Mouse (Mus musculus) midbrain, embryonic 10.5 days (tissue): ENCODE measurements around the gene Gm5415. TPM values are rescaled to one million over a fixed set of nuclear protein-coding genes. Genes with fewer than 3 reads are reported as not detected.
"Not testable (repeated sequence)": the region's sequence is repeated elsewhere in the genome, so short reads cannot be mapped to it uniquely, and the experiment has no call there.

Experiments used
- DNase-seq: peaks from one replicate; pipeline ENCODE4 v3.0.0-alpha.2; 2017; ENCODE audit warnings: low spot score
- H3K27ac ChIP-seq: fragments of 300-500 bp; sonication (generic); replicated peaks from 2 replicates; pipeline ENCODE4 v1.5.1; 2016; ENCODE audit warnings: mild to moderate bottlenecking
- H3K27me3 ChIP-seq: fragments of 300-500 bp; sonication (generic); 2 replicates; pipeline ENCODE4 v1.6.1; 2016; ENCODE audit warnings: low read depth, mild to moderate bottlenecking; ENCODE audit not compliant: poor library complexity, severe bottlenecking
- H3K36me3 ChIP-seq: fragments of 300-500 bp; sonication (generic); 2 replicates; pipeline ENCODE4 v1.6.1; 2016; ENCODE audit warnings: mild to moderate bottlenecking, moderate library complexity
- H3K4me1 ChIP-seq: fragments of 300-500 bp; sonication (generic); 2 replicates; pipeline ENCODE4 v1.6.1; 2016
- H3K4me3 ChIP-seq: fragments of 300-500 bp; sonication (generic); 2 replicates; pipeline ENCODE4 v1.5.1; 2016; ENCODE audit warnings: mild to moderate bottlenecking, moderate library complexity
- H3K9me3 ChIP-seq: fragments of 300-500 bp; sonication (generic); replicated peaks from 2 replicates; pipeline ENCODE4 v1.6.1; 2016; ENCODE audit warnings: mild to moderate bottlenecking
- WGBS: fragments of 180-500 bp; shearing (Covaris S2); methylation state at CpG from one replicate; pipeline ENCODE4 v1.1.7; 2016; 5-methylcytosine and 5-hydroxymethylcytosine counted together
- polyA plus RNA-seq: library from polyadenylated mRNA; unstranded; fragments of >200 nt; fragmentation: Nextera tagmentation; extraction: Ambion mirVana; gene quantifications from 2 replicates; pipeline ENCODE4 v1.2.1, GENCODE M21; 2016

The Gm5415 gene
- 0.06 and 0.10 TPM in 2 replicates for polyA plus RNA-seq

GRCm38 (mm10) chr1:32547194-32547593, at the start of gene Gm5415:
Gene Gm5415 (minus strand): TSS chr1:32547294.
- H3K36me3 ChIP-seq, H3K9me3 ChIP-seq, DNase-seq, H3K4me3 ChIP-seq, H3K27ac ChIP-seq, H3K27me3 ChIP-seq, H3K4me1 ChIP-seq: not testable (repeated sequence)
- 87% methylated on average over 2 of the region's 7 CpGs for WGBS

GRCm38 (mm10) chr1:32568901-32569300, 21.8 kb upstream of the Gm5415 start:
- H3K27ac ChIP-seq: no peak overlapping the region
- no peak overlapping the region for H3K4me3 ChIP-seq
- no peaks in the 10 kb centered on the region for H3K4me1 ChIP-seq
- 93% methylated on average over 2 of the region's 2 CpGs for WGBS
- no peak for DNase-seq
- no peaks in the 10 kb centered on the region for H3K27me3 ChIP-seq
- no peaks in the 10 kb centered on the region for H3K36me3 ChIP-seq
- H3K9me3 ChIP-seq: no peaks in the 10 kb centered on the region

DNA sequence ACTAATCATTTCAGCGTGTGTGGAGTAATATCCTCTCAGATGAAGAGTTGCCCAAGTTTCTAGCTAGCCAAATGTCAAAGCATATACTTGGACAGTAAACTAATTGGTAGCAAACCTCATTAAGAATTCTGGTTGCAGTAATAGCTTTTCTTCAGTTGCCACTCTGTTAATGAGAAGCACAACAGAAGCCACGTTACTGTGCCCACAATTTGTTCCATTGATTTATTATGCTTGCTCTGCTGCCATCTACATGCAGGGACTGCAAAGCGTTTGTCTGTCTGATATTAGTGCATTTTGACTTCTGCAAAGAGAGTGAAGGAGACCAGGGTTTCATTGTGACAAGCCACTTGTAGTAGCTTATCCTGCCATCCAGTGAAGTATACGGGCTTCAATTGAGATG, 6.8 kb upstream of the Gm5415 start:
- no peaks in the 10 kb centered on the region for H3K36me3 ChIP-seq
- no peak overlapping the region for H3K27ac ChIP-seq
- no peaks in the 10 kb centered on the region for H3K4me1 ChIP-seq
- no peaks in the 10 kb centered on the region for H3K9me3 ChIP-seq
- no peak for DNase-seq
- 76% methylated on average over 4 of the region's 4 CpGs for WGBS
- H3K27me3 ChIP-seq: no peaks in the 10 kb centered on the region
- no peak overlapping the region for H3K4me3 ChIP-seq

DNA sequence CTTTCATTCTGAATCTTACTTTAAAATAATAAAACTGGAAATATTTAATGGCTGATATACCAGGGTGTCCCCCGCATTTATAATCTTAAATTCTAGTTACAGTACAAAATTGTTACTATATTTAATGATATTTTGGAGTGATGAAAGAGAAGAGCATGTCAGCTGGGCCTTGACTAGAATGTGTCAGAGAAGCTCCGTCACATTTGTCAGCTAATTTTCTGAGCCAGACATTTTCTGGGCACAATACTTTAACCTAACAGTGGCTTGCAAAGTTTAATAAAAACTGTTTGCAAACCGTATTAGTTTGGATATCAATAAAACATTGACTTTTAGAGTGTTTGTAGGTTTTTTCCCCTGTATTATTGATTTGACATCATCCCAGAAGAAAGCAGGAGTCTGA, 6.4 kb upstream of the Gm5415 start:
- 88% methylated on average over 3 of the region's 3 CpGs for WGBS
- DNase-seq: no peak
- H3K27me3 ChIP-seq: no peaks in the 10 kb centered on the region
- H3K27ac ChIP-seq: no peak overlapping the region
- H3K9me3 ChIP-seq: no peaks in the 10 kb centered on the region
- no peaks in the 10 kb centered on the region for H3K4me1 ChIP-seq
- H3K4me3 ChIP-seq: no peak overlapping the region
- no peaks in the 10 kb centered on the region for H3K36me3 ChIP-seq

GRCm38 (mm10) chr1:32503381-32503780, 43.7 kb downstream of the Gm5415 start:
- H3K27ac ChIP-seq: no peak overlapping the region
- no peaks in the 10 kb centered on the region for H3K36me3 ChIP-seq
- no peaks in the 10 kb centered on the region for H3K9me3 ChIP-seq
- no peaks in the 10 kb centered on the region for H3K27me3 ChIP-seq
- 0 out of 2 replicates have a peak, but pooled peaks cover 3% of the 10 kb centered on the region for H3K4me1 ChIP-seq
- no peak overlapping the region for H3K4me3 ChIP-seq
- WGBS: 92% methylated on average over 6 of the region's 6 CpGs
- DNase-seq: no peak
